Mouse (Mus musculus) neural tube, embryonic 12.5 days (tissue): ENCODE measurements at regions not wholly inside any gene's neighbourhood (a gene's known extent, or its start where the extent isn't known, plus 50 kb on each side); places are given as distances from the start of the nearest gene placed in this dataset.

Experiments
- ATAC-seq: fragments of 200-750 bp; cut with Nextera tagmentation; 2 replicates; pipeline ENCODE4 v1.8.0; 2017; ENCODE audit warnings: low read depth, mild to moderate bottlenecking, moderate TSS enrichment, moderate library complexity; ENCODE audit not compliant: low FRiP score
- H3K27ac ChIP-seq: fragments of 300-500 bp; sonication (generic); 2 replicates; pipeline ENCODE4 v1.5.1; 2016
- H3K27me3 ChIP-seq: fragments of 300-500 bp; sonication (generic); replicated peaks from 2 replicates; pipeline ENCODE4 v1.6.1; 2016; ENCODE audit warnings: mild to moderate bottlenecking
- H3K36me3 ChIP-seq: fragments of 300-500 bp; sonication (generic); 2 replicates; pipeline ENCODE4 v1.6.1; 2016; ENCODE audit warnings: mild to moderate bottlenecking
- H3K4me1 ChIP-seq: fragments of 300-500 bp; sonication (generic); 2 replicates; pipeline ENCODE4 v1.6.1; 2016
- H3K4me2 ChIP-seq: fragments of 300-500 bp; sonication (generic); replicated peaks from 2 replicates; pipeline ENCODE4 v1.6.1; 2016; ENCODE audit warnings: mild to moderate bottlenecking
- H3K4me3 ChIP-seq: fragments of 300-500 bp; sonication (generic); 2 replicates; pipeline ENCODE4 v1.5.1; 2016
- H3K9ac ChIP-seq: fragments of 300-500 bp; sonication (generic); 2 replicates; pipeline ENCODE4 v1.6.1; 2016; ENCODE audit warnings: mild to moderate bottlenecking
- H3K9me3 ChIP-seq: fragments of 300-500 bp; sonication (generic); 2 replicates; pipeline ENCODE4 v1.6.1; 2016; ENCODE audit warnings: mild to moderate bottlenecking
- WGBS: fragments of 180-500 bp; shearing (Covaris S2); methylation state at CpG from one replicate; pipeline ENCODE4 v1.1.7; 2016; 5-methylcytosine and 5-hydroxymethylcytosine counted together

- peak; percentile 95 for ATAC-seq
- Histone ChIP-seq H3K9ac (no peak overlapping the region), H3K4me2 (peak overlapping the region; percentile 19; the same call in 1 of the 2 replicates), H3K4me3 (no peak overlapping the region), H3K9me3 (no peaks in the 10 kb centered on the region), H3K27me3 (no peaks in the 10 kb centered on the region; the same call in 1 of the 2 replicates), H3K4me1 (peaks cover 6% of the 10 kb centered on the region; the same call in 1 of the 2 replicates), H3K27ac (no peak overlapping the region), H3K36me3 (no peaks in the 10 kb centered on the region)
- WGBS, result 14% methylated on average over 7 of the region's 7 CpGs
Measured at GRCm38 (mm10) chr9:90700236-90701179, 429.9 kb upstream of the Tbc1d2b start.

- H3K4me2 ChIP-seq, result no peak overlapping the region; the same call in 1 of the 2 replicates
- H3K27me3 ChIP-seq, result no peaks in the 10 kb centered on the region; the same call in 1 of the 2 replicates
- H3K9me3 ChIP-seq, result no peaks in the 10 kb centered on the region
- no peak overlapping the region for H3K9ac ChIP-seq
- H3K27ac ChIP-seq, result no peak overlapping the region
- H3K4me1 ChIP-seq, result peaks cover 6% of the 10 kb centered on the region; the same call in 1 of the 2 replicates
- ATAC-seq, result peak; percentile 65
- H3K4me3 ChIP-seq, result no peak overlapping the region
- 36% methylated on average over 4 of the region's 4 CpGs for WGBS
- no peaks in the 10 kb centered on the region for H3K36me3 ChIP-seq
Measured at GRCm38 (mm10) chr9:90701180-90701765, 430.7 kb upstream of the Tbc1d2b start.

GRCm38 (mm10) chr9:90713685-90714084 lies 443.1 kb upstream of the Tbc1d2b start:
- Histone ChIP-seq H3K4me3 (no peak overlapping the region), H3K9ac (no peak overlapping the region), H3K4me2 (no peak overlapping the region), H3K36me3 (no peaks in the 10 kb centered on the region), H3K27me3 (no peaks in the 10 kb centered on the region; the same call in 1 of the 2 replicates), H3K9me3 (no peaks in the 10 kb centered on the region), H3K27ac (no peak overlapping the region), H3K4me1 (no peaks in the 10 kb centered on the region)
- no peak for ATAC-seq
- 57% methylated on average over 2 of the region's 2 CpGs for WGBS

GRCm38 (mm10) chr9:90731450-90731849 lies 460.8 kb upstream of the Tbc1d2b start:
- H3K27me3 ChIP-seq, result no peaks in the 10 kb centered on the region
- no peak overlapping the region for H3K4me3 ChIP-seq
- H3K4me1 ChIP-seq, result no peaks in the 10 kb centered on the region
- H3K36me3 ChIP-seq, result no peaks in the 10 kb centered on the region
- no peak overlapping the region for H3K4me2 ChIP-seq
- no peak overlapping the region for H3K27ac ChIP-seq
- WGBS, result 31% methylated on average over 4 of the region's 4 CpGs
- no peak for ATAC-seq
- no peak overlapping the region for H3K9ac ChIP-seq
- H3K9me3 ChIP-seq, result no peaks in the 10 kb centered on the region

GRCm38 (mm10) chr9:90757175-90757574 lies 486.6 kb upstream of the Tbc1d2b start:
- Histone ChIP-seq H3K27ac (no peak overlapping the region), H3K4me3 (no peak overlapping the region), H3K4me1 (no peaks in the 10 kb centered on the region), H3K36me3 (no peaks in the 10 kb centered on the region), H3K27me3 (no peaks in the 10 kb centered on the region), H3K9me3 (no peaks in the 10 kb centered on the region), H3K4me2 (no peak overlapping the region), H3K9ac (no peak overlapping the region)
- WGBS, result 32% methylated on average over 3 of the region's 3 CpGs
- ATAC-seq, result no peak

- Histone ChIP-seq H3K27me3 (no peaks in the 10 kb centered on the region), H3K9me3 (no peaks in the 10 kb centered on the region), H3K9ac (no peak overlapping the region), H3K4me3 (no peak overlapping the region), H3K27ac (no peak overlapping the region), H3K36me3 (no peaks in the 10 kb centered on the region), H3K4me1 (no peaks in the 10 kb centered on the region), H3K4me2 (no peak overlapping the region)
- 16% methylated on average over 1 of the region's 1 CpGs for WGBS
- ATAC-seq, result no peak
Measured at GRCm38 (mm10) chr9:90774296-90774695, 503.7 kb upstream of the Tbc1d2b start.

GRCm38 (mm10) chr9:90789545-90789944 lies 518.9 kb upstream of the Tbc1d2b start:
- ATAC-seq, result no peak
- Histone ChIP-seq H3K27ac (no peak overlapping the region), H3K27me3 (no peaks in the 10 kb centered on the region), H3K4me2 (no peak overlapping the region), H3K4me3 (no peak overlapping the region), H3K36me3 (no peaks in the 10 kb centered on the region), H3K4me1 (no peaks in the 10 kb centered on the region), H3K9ac (no peak overlapping the region), H3K9me3 (no peaks in the 10 kb centered on the region)

GRCm38 (mm10) chr9:90791871-90792270 lies 521.3 kb upstream of the Tbc1d2b start:
- ATAC-seq, result no peak
- Histone ChIP-seq H3K36me3 (no peaks in the 10 kb centered on the region), H3K9ac (no peak overlapping the region), H3K27ac (no peak overlapping the region), H3K27me3 (no peaks in the 10 kb centered on the region), H3K4me2 (no peak overlapping the region), H3K4me3 (no peak overlapping the region), H3K4me1 (no peaks in the 10 kb centered on the region), H3K9me3 (no peaks in the 10 kb centered on the region)
- 68% methylated on average over 2 of the region's 2 CpGs for WGBS

- H3K4me2 ChIP-seq, result no peak overlapping the region
- WGBS, result 69% methylated on average over 4 of the region's 4 CpGs
Measured at GRCm38 (mm10) chr9:90816844-90817243, 545.4 kb upstream of the Zic4 start.

GRCm38 (mm10) chr9:90823574-90824280 lies 538.5 kb upstream of the Zic4 start:
- peaks cover 1% of the 10 kb centered on the region; the same call in 1 of the 2 replicates for H3K4me1 ChIP-seq
- H3K4me2 ChIP-seq, result no peak overlapping the region
- H3K36me3 ChIP-seq, result no peaks in the 10 kb centered on the region
- no peak overlapping the region for H3K9ac ChIP-seq
- H3K27ac ChIP-seq, result no peak overlapping the region
- ATAC-seq, result no peak
- 43% methylated on average over 4 of the region's 4 CpGs for WGBS
- H3K27me3 ChIP-seq, result no peaks in the 10 kb centered on the region
- no peaks in the 10 kb centered on the region for H3K9me3 ChIP-seq
- no peak overlapping the region for H3K4me3 ChIP-seq

More at GRCm38 (mm10) chr9:90816844-90817243, 545.4 kb upstream of the Zic4 start:
- no peak overlapping the region for H3K4me3 ChIP-seq
- H3K9ac ChIP-seq, result no peak overlapping the region
- H3K36me3 ChIP-seq, result no peaks in the 10 kb centered on the region
- no peaks in the 10 kb centered on the region for H3K4me1 ChIP-seq
- no peaks in the 10 kb centered on the region for H3K27me3 ChIP-seq
- no peaks in the 10 kb centered on the region for H3K9me3 ChIP-seq
- no peak for ATAC-seq
- no peak overlapping the region for H3K27ac ChIP-seq

GRCm38 (mm10) chr9:90827474-90827873 lies 534.7 kb upstream of the Zic4 start:
- H3K36me3 ChIP-seq, result no peaks in the 10 kb centered on the region
- no peaks in the 10 kb centered on the region for H3K27me3 ChIP-seq
- no peak for ATAC-seq
- H3K27ac ChIP-seq, result no peak overlapping the region
- no peak overlapping the region for H3K9ac ChIP-seq
- H3K4me2 ChIP-seq, result no peak overlapping the region
- H3K4me3 ChIP-seq, result no peak overlapping the region
- 62% methylated on average over 3 of the region's 3 CpGs for WGBS
- peaks cover 4% of the 10 kb centered on the region; the same call in 1 of the 2 replicates for H3K4me1 ChIP-seq
- no peaks in the 10 kb centered on the region for H3K9me3 ChIP-seq

- Histone ChIP-seq H3K4me2 (peak overlapping the region; percentile 24; the same call in 1 of the 2 replicates), H3K4me3 (no peak overlapping the region), H3K9ac (no peak overlapping the region), H3K9me3 (no peaks in the 10 kb centered on the region), H3K4me1 (peaks cover 4% of the 10 kb centered on the region; the same call in 1 of the 2 replicates), H3K27me3 (no peaks in the 10 kb centered on the region), H3K36me3 (no peaks in the 10 kb centered on the region), H3K27ac (no peak overlapping the region)
- 41% methylated on average over 5 of the region's 5 CpGs for WGBS
- ATAC-seq, result no peak
Measured at GRCm38 (mm10) chr9:90828701-90829100, 533.5 kb upstream of the Zic4 start.
